Mouse (Mus musculus) ovary, postnatal 36 days (tissue): ENCODE data around the gene Adgrb2.

Experiments
- DNase-seq: peaks from one replicate; pipeline ENCODE4 v3.0.0; 2022; ENCODE audit warnings: low spot score, mixed read lengths

Gene Adgrb2

DNA sequence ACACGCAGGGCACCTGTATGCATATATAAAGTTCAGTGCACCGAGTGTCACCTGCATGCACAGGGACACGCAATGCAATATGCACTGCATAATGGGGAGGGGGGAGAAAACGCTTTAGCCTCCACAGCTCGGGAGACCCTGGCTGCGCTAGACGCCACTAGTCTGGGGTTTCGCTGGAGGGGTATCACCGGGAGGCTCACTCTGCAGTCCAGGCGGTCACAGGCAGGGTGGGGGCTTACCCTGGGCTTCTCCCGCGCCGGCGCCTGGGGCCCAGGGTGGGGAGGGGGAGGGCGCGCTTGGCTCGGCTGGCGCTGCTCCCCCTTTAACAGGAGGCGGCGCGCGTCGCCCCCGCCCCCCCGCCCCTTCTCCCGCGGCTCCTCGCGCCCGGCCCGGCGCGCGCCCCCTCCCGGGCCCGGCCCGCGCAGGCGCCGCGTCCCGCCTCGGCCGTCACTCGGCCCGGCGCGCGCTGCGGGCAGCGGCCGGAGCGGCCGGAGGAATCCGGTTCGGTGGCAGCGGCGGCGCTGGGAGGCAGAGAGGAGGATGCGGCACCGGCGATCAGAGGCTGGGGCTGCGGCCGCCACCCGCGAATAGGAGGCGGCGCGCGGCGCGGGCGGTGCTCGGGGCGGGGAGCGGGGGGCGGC, at the start of gene Adgrb2:
Adgrb2 (plus strand) TSS at position 450 of the 641 bp plus-strand sequence.
- peak; percentile 41 for DNase-seq

DNA sequence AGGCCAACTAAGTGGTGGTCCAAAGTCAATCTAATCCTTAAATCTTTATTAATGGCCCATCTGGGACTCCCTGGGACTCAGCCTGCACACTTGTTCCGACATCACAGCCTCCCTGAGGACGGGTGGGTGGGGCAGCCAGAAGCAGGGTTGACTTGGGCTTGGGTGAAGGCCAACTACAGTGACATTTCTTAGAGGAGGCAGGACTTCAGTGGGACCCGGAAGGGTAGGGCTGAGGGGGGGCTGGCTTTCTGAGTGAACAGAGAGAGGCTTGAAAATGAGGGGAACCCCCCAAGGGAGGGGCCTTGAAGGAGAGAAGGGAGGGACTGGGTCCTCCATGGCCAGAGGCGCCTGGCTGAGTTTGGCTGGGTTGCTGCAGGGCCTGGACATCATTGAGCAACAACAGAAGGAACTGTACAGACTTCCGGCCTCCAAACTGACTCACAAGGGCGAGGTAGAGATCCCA, 33.3 kb upstream of the Adgrb2 start:
- peak; percentile 23 for DNase-seq

DNA sequence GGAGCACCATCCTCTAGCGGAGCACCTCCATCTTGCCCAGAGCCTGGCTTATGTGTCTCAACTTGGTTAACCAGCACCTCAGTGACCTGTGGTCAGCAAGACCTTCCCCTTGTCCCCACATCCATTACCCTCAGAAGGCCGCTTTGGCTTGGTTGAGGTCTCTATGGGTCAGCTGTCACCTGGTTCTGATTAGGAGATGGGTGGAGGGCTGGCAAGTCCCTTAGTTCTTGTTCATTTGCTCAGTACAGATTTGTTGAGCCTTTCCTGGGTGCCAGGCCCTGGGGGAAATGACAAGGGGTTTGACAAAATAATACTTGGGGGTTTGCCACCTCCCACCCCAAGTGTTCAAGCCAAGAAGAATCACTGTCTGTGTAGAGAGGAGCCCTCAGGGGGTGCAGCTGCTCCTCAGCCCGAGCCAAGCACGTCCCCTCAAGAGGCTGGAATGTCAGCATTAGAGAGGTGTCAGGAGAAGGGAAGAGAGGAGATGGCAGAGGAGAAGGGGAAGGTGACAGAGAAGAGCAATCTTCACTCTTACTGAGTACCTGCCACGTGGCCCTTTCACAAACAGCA, 32.3 kb upstream of the Adgrb2 start:
- DNase-seq: no peak

DNA sequence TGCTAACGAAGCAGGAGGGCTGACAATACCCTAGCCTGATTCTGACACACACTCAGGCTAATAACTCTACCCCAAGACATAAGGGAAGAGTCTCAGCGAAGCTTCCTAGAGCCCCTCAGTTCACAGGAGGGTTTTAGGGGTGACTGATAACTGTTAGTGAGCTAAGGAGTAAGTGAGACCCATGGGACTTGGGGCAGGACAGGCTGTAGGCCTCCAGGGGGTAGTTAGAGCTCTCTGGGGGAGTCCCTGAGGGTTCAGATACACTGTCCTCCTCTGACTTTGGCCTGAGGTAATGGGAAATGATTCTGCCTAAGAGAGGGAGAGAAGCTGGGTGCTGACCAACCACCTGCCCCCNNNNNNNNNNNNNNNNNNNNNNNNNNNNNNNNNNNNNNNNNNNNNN, 30.1 kb upstream of the Adgrb2 start:
- DNase-seq: no peak

DNA sequence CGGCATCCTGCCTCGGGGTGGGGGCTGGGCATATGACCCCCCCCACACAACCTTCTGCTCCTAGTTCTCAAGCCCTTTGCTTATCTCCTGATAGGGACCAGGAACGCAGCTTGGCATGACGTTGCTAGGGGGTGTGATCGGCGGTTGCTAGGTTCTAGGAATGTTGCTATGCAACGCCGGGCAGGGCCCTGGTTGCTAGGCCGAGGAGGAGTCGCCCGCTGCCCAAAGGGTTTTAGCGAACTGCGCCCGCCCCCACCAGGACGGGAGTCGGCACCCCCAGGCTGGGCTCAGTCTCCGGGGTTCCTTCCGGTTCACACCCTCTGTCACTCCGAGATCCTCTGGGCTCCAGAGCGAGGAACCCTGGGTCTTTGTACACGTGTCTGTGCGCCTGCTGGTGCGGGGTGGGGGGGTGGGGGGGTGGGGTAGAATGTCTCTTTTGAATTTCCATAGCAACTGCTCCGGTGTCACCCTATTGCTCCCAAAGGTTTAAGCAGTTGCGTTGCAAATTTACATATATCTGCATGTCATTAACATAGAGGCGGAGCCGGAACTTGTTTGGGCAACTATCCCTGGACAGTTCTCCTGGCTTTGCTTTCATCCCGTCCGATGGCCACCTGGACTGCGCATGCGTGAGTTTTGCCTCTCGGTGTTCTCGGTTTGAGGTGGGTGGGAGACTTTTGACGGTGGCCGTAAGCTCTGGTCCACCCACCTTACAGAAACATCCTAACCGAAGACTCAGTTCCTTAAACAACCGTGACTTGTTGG, 24.3 kb upstream of the Adgrb2 start:
- peak; percentile 80 for DNase-seq

DNA sequence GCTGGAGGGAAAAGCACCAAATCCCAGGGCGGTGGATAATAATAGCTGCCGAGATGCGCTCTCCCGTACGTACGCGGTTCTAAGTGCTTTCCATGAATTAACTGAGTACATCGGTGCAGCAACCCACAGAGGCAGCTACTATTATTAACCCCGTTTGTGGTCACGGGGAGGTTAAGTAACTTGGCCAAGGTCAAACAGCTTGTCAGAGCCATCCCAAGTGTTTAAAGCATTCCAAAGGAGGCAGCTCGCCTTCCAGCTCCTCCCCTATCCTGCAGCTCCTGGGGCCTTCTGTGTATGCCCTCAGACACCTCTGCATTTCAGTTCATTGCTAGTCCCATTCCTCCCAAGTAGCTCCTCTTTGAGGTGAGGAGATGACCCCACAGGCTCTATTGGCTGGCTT, 19.4 kb upstream of the Adgrb2 start:
- DNase-seq: no peak

DNA sequence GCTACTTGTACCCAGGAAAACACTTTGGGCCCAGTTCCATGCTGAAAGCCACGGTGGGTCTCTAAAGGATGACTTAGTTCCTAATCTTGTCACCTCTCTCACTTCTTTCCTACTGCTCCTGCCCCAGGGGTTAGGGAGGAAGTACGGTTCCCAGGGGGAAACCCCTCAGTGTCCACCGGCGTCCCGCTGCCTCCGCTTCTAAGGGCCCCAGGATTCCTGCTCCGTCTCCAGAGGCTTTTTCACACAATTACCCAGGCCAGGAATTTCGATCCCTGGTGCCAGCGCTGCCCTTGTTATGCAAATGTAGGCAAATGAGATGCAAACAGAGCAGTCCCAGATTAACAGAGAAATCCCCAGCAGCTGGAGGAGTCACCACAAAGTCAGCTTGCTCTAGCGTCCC, 18.5 kb upstream of the Adgrb2 start:
- no peak for DNase-seq

DNA sequence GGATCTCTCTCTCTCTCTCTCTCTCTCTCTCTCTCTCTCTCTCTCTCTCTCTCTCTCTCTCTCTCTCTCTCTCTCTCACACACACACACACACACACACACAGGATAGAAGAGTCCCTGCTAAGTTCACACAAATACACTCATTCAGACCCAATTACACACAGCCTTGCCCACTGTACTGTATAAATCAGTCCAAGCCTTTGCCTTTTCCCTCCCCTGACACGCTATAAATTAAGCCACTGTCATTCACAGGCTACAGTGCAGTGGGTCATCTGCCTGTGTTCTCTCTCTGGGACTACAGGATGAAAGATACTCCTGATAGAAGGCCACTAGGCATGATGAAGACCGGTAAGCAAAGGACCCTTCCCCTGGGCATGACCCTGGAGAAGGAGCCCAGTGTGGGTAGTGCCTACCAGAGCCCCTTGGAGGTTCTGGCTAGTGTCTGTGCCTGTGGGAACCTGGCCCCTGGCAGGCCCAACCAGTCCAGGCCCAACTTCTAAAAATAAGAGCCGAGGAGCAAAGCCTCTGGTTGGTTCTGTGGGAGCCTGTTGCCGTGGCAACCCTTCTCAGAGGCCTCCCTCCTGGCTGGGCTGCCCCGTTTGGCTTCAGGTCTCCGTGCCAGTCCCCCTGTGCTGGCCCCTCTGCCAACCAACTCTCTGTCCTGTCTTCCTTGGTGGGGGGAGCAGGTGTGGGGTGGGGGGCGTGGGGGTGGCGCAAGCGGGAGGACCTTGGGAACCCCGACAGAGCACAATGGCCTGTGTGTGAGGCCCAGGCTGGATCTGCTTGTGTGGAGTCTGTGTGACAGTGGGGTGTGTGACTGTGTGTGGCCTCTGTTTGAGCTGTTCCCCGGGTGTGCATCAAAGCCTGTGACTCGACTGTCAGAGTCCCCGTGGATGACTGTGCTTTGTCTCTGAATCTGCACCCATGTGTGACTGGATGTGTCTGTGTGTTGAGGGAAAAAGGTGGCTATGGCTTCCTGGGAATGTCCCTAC, 17.4 kb upstream of the Adgrb2 start:
- no peak for DNase-seq

DNA sequence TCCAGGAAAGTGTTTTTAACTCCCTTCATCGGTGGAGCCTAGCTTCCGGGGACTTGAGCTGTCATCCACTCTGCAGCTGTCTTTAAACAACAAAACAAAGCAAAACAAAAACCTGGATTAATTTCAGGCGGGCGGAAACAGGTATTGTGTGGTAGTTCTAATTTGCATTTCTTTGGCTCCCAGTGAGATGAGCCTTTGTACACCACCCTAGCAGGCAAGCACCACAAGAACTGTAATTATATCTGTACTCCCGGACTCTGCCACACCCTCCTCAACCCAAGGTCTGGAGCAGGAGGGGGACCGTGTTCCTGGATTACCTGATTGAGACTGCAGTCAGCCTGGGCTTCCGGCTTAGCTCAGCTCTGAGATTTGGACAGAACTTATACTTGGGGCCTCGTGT, 14.5 kb upstream of the Adgrb2 start:
- no peak for DNase-seq

DNA sequence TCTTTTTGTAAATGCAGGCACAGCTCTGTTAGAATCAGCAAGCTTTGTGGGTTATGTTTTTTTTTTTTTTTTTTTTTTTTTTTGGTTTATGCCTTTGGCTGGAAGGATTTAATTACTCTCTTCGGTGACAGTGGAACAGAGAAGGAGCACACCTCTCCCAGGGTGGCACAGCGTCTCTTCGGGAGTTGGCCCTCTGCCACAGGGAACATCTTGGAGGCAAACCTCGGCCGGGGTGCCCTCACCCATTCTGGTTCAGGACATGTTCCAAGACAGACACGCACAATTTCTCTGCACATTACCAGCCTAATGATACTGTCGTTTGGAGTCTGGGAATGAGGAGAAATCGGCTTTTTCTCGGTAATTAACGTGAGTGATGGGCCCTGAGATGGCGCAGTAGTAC, 13.8 kb upstream of the Adgrb2 start:
- no peak for DNase-seq

DNA sequence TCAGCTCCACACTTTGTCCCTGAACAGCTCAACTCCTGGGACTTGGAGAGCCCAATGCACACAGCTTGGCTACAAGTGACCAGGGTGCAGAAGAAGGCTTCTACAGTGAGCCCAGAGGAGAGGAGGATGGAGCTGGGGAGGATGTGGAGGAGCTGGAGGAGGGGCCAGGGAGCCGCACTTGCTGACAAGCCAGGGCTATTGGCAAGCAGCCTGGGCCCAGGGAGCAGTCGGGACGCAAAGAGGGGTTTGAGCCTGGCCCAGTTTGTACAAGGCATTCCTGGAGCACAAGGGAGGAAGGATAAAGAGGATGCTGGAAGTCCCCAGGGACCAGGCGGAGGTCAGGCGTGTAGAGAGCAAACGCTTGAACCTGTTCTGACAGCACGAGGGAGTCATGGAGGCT, 12.7 kb upstream of the Adgrb2 start:
- DNase-seq: no peak

DNA sequence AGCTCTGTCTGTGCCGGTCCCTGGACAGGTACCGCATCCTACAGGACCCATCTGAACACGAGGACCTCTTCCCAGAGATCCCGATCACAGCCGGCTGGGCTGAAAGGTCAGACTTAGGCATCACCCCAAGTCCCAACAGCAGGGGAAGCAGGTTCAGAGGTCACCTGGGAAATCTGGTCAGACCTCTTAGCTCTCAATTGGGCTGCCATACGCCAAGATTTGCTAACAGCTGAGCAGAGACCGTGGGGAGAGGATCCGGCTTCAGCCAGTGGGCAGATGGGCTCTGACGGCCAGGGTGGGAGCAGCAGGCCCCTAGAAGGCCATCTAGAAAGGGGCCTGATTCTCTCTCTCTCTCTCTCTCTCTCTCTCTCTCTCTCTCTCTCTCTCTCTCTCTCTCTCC, 10.4 kb upstream of the Adgrb2 start:
- no peak for DNase-seq

DNA sequence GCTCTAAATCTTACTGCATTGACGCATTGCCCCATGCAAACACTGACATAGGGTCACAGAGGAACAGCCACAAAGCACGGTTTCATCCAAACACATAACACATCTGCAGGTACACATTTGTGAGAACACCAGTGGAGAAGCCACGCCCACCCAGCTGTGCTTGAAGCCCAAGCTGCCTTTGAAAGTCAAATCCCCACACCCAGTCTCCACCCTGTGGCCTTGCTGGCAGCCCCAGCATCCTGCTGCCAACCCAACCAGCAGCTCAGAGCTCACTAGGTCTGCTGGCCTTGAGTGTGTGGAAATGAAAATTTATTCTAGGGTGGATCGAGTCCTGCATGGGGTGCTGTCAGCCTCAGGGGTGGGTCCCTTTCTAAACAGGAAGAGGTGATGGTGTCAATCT, 7.4 kb upstream of the Adgrb2 start:
- no peak for DNase-seq

DNA sequence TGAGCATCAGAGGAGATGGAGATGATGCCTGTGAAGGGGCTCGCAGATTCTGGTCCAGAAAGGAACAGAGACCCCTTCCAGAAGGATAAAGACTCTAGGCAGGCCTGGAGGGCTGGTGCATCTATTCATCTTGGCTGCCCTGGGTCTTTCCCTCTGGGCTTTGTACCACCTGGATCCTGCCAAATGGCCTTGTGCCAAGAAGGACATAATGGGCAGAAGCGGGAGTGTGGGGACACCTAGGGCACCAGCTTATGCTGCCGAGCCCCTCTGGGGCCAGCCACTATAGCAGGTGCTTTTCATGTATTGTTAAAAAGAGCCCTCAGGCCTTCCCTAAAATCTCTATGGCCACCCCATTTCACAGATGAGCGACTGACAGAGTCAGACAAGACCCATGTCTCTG, 6.4 kb upstream of the Adgrb2 start:
- DNase-seq: no peak

DNA sequence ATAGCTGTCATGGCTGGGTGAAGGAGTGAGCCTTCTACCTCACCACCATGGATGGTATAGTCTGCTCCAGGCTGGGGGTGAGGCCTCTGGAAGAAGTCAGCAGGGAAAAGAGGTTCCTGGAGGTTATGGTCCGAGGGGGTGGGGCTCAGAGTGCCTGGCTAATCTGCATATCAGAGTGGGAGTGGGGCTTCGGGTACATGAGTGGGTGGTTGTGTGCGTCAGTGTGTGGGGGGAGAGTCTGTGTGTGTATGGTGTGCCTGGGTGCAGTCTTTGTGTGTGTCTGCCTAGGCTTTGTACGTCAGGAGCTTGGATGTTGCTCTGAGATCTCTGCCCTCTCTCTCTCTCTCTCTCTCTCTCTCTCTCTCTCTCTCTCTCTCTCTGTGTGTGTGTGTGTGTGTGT, 5.7 kb upstream of the Adgrb2 start:
- no peak for DNase-seq

DNA sequence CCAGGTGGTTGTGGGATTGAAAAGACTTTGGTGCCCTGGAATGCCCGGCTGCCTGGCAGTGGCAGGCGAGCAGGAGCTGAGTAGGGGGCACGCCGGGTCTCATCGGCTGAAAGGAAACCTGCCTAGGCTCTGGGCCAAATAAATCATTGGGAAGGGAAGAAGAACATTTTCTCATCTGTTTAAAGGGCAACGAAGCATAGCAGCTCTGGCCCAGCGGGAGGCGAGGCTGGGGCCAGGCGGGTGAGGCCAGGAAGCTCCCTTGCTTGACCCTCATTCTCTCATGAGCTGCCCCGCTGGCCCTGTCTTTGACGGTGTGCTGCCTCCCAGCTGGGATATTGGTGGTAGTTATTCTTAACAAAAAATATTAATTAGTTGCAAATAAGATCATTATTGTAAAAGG, 3.0 kb upstream of the Adgrb2 start:
- DNase-seq: no peak

DNA sequence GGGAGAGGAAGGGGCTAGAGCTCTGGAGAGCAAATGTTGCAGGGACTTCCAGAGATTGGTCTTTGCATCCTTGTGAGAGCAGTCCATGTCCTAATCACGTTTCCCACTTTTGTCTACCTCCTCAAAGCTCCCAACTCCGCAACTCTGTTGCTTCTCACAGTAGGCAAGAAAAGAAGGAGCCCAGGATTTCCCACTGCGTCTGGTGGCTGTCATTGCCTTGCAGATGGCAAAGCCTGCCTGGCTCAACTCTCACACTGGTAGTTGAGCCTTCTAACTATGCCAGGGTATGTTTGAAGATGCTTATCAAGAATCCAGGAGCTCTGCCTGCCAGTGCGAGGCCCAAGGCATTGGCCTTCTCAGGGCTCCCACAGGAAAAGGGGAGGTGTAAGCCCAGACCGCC, 1.6 kb upstream of the Adgrb2 start:
- no peak for DNase-seq

DNA sequence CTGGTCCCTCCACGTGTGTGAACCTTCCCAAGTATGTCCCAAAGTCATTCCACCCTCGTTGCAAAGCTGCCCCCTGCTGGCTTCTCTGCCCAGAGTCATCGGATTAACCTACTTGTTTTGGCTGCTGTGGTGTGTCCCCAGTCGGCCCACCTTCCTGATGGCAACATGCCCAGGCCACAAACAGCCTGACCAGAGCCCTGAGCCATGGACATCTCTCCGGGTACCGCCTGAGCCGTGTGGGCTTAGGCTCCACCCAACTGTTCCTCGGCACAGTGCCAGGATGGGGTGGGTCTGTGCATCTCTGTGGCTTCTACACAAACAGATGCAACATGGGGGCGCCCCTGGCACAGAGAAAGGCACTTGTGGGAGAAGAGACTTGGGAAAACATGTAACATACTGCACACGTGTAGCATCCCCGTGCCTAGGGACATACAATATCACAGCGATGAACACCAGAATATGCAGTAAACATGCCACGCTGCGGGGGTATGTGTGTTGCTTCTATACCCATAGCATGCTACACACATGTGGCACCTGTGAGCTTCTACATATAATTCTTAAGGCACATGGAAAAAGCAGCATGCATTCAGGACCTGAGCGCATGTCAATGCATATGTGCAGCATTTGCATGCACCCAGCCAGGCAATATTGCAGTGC, 778 bp upstream of the Adgrb2 start:
- peak; percentile 72 for DNase-seq

DNA sequence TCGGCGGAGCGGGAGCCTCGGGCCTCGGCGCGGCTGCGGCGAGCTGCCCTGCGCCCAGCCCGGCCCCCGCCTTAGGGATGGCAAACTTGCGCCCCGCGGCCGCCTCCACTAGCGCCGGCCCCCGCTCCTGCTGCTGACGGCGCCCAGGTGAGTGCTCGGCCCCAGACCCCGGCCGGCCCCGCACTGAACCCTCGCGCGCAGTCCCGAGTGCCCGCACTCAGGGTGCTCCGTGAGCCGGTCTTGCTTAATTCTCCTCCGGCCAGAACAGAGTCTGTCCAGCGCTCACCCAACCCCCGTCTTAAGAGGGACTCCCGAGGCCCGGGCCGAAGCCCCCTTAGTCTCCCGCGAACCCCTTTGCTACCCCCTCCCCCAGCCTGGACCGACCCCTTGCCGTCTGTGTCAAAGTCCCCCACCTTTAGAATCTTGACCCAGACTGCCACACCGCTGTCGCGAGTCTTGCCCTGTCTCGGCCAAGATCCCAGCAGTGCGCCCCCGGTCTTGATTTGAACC, 546 bp downstream of the Adgrb2 start:
- DNase-seq: no peak

DNA sequence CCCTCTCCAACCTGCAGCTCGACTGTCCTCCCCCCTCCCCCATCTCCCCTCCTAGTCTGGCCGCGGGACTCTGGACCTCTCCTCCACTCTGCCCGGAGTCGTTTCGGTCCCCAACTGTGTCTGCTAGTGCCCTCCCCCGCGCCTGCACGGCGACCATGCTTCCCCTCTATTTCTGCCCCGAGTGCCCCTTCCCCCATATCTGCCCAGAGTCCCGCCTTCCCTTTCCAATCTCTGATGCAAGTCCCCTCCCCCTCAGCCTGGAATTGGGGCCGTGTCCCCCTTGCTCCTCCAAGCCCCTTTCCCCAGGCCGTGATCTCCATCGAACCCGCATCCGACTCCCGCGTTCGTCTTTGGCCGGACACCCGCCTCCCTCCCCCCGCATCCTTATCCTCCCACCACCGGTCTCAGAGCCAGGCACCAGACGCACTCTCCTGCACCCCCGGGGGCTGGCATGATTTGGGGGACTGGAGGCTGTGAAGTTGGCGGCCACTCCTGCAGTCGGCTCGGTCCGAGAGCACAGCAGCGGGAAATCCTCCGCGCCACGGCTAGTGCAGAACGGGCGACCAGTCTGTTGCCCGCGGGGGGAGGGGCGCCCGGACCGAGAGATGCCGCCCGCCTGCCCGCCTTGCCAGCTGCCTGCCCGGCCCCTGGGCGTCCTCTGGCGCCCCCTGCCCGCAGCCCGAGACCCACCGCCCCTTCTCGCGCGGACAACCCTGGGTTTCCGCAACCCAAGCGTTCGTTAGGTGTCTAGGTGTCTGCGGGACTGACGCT, 1.2 kb downstream of the Adgrb2 start:
- DNase-seq: peak; percentile 75
